Mouse (Mus musculus) gastrocnemius, postnatal 10 days (tissue): Measurements from ENCODE around the gene Gm20503. TPM values are rescaled to one million over a fixed set of nuclear protein-coding genes. Genes with fewer than 3 reads are reported as not detected.

Experiments
- total RNA-seq, 2 experiments: library from RNA; stranded (reverse); gene quantifications; 2 replicates each; pipeline ENCODE4 v1.2.3; 2021

The Gm20503 gene
- total RNA-seq, 2 experiments from 2014 or later: 1.3 TPM; not detected in 1

Other genes starting within 250 kb of the Gm20503 start
- gene Olfr267, start 215.5 kb upstream of the Gm20503 start, total RNA-seq: under 1 TPM; 0.14 TPM
- gene Ecpas, start 90.5 kb upstream of the Gm20503 start, total RNA-seq: 100 to 1,000 TPM; 218 to 227 TPM
- under 1 TPM; 0.21 to 0.25 TPM for gene Zkscan16, start 59.6 kb upstream of the Gm20503 start, total RNA-seq
- 1 to 10 TPM; 4.7 to 5.1 TPM for gene Ptgr1, start 16.1 kb upstream of the Gm20503 start, total RNA-seq
- 10 to 100 TPM; 11.3 to 13.7 TPM for gene Dnajc25, start 8.1 kb upstream of the Gm20503 start, total RNA-seq
- gene Gng10, start 31.9 kb downstream of the Gm20503 start, total RNA-seq: 10 to 100 TPM; 27.3 to 32.5 TPM
- gene AI481877, start 135.8 kb downstream of the Gm20503 start, total RNA-seq: not detected
- 10 to 100 TPM; 14.2 to 19.7 TPM for gene Ugcg, start 186.0 kb downstream of the Gm20503 start, total RNA-seq